Mouse (Mus musculus): ENCODE results near the gene CT030661.1.
"Not testable (repeated sequence)": the region's sequence is repeated elsewhere in the genome, so short reads cannot be mapped to it uniquely, and the experiment has no call there.

CT030661.1 gene

DNA sequence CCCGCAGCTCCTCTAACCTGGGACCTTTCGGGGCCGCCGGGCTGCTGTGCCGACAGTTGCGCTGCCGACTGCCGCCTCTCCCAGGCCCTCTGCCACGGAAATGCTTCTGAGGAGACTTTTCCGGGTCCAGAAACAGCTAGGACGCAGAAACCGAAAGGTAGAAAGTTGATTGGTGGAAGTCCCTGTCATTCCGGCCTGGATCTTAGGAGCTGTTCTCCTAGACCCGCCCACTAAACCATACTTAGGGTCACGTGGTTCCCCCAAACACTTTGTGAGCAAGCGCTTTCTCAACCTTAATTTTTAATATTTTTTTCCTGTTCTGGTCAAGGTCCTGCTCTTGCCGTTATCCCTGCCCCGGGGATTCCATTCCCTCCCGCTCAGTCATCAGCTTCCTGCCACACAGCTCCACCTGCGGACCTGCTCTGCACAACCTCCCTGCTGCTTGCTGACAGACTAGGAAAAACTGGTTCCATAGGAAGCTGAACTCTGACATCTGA is at the start of gene CT030661.1:
CT030661.1 (minus strand) TSS at position 108 of the 497 bp plus-strand sequence.
- in situ Hi-C loops (cut with MboI; ENCODE audit: low sequenced_read_pairs), result not testable (repeated sequence)

DNA sequence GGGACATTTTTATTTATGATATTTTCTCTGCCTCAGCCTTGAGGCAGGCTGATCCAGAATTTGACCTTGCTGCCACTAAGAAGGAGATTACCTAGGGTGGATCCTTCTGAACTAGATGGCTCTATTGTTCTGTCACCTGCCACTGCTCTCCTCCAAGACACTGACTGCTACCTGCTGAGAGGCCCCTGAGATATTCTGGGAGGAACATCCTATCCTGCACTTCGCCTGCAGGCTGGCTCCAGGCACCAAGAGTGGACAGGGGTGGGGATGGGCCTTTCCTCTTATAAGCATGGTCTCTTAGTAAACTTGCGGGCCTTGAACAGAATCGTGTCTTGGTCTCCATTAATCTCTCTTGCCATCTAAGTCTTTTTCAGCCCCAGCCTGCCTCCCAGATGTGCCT is 49.3 kb upstream of the CT030661.1 start:
- in situ Hi-C loops (cut with MboI; ENCODE audit: low sequenced_read_pairs), result no loop called here

DNA sequence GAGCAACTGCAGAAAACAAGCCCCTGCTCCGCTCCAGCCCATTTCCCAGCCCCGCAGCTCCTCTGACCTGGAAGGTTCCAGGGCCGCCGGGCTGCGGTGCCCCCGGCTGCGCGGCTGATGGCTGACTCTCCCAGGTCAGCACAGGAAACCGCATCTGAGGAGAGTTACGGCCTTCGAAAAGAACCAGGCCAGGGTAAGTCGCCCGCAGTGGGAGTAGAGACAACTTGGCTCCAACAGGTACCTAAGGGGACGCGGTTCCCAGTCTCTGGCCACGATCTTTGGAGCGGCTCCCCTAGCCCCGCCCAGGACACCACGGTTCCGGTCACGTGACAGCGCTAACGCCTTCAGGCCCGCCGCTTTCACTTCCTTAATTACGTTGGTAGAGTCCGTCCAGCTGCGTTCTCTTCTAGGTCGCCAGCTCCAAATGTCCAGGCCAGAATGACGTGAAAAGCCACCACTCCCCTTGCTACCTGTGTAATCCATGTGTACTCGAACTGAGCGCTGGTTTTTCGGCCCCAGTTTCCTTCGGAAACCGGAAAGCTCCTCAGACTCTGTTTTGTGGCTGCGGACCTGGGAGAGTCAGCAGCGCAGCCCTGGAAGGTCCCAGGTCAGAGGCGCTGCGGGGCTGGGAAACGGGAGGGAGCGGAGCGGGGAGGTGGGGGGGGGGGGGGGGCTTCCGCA is 46.6 kb upstream of the CT030661.1 start, which contains the start of the genes Zfp944 and Zfp758:
Zfp944 (minus strand) TSS at position 300 of the 681 bp plus-strand sequence.
Zfp758 (plus strand) TSS at position 353 of the 681 bp plus-strand sequence.
- in situ Hi-C loops (cut with MboI; ENCODE audit: low sequenced_read_pairs), result not testable (repeated sequence)

DNA sequence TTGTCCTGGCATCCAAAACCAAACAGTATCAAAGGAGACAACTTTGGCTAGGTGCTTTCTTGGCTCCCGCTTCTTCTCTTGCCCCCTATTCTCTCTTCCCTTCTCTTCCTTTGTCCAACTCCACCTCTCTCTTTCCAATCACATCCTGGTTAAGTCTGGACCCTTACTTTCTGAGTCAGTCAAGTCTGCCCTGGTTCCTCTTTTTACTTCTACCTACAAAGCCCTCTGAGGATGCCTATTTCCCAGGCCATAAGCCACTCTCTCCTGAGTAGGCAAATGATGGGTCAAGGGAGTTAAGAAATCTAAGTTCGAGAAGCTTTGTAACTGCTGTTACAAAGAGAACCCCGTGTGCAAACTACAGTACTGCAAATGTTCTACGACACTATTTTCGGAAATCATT is 45.9 kb upstream of the CT030661.1 start:
- in situ Hi-C loops (cut with MboI; ENCODE audit: low sequenced_read_pairs), result no loop called here

DNA sequence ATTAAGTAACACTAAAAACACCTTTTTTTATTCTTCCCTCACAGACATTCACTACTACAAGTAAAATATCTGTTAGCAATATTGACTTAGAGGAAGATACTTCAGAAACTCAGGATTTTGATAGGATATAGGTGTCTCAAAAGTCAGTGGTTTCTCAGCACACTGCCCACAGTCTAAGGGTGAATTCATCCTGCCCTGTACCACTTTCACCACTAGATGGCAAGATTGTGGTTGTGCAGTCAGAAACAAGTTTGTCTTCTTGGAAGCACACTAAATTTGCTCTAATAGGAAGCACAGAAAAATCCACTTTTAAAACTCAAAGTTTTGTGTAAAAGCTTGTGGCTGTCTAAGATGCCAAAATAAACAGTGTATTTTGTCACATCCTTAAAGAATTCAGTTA is 38.2 kb upstream of the CT030661.1 start:
- in situ Hi-C loops (cut with MboI; ENCODE audit: low sequenced_read_pairs), result no loop called here

DNA sequence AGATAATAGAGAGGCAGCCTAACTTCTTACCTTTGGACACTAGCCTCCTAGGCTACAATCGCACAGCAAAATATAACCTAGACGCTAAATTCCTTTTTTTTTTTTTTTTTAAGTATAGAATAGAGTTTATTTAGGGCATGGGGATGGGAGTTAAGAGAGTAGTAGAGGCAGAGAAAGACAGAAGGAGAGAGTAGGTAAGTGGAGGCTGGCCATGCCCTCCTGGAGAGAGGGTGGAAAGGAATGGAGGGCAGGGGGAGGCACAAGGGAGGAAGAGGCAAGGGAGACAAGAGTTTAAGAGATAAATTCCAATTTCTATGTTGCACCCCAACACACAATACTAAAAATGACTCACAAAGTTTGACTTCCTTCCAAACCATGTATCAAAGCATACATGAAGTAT is 610 bp upstream of the CT030661.1 start:
- in situ Hi-C loops (cut with MboI; ENCODE audit: low sequenced_read_pairs), result not testable (repeated sequence)

DNA sequence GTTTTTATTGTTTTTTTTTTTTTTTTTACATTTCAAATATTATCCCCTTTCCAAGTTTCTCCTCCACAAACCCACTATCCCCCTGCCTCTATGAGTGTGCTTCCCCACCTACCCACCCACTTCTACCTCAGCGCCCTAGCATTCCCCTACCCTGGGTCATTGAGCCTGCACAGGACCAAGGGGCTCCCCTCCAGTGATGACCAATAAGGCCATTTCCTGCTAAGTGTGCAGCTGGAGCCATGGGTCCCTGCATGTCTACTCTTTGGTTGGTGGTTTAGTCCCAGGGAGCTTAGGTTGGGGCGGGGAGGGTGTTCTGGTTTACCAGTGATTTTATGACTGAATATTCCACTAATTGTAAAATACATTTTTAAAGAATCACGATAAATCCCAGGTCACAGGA is 418 bp downstream of the CT030661.1 start:
- in situ Hi-C loops (cut with MboI; ENCODE audit: low sequenced_read_pairs), result not testable (repeated sequence)
